Mouse (Mus musculus) layer of hippocampus, adult 2 months (tissue): Measurements from ENCODE around the gene Rmnd5a. TPM values are rescaled to one million over a fixed set of nuclear protein-coding genes. Genes with fewer than 3 reads are reported as not detected.
"Not testable (repeated sequence)": the region's sequence is repeated elsewhere in the genome, so short reads cannot be mapped to it uniquely, and the experiment has no call there.

Experiments
- DNase-seq, 2 experiments: peaks; one replicate each; pipeline ENCODE4 v3.0.0; 2022; ENCODE audit warnings: low spot score in 2 of 2
- H3K27ac ChIP-seq: fragments of 200-600 bp; 2 replicates; pipeline ENCODE4 v1.8.1; 2022
- H3K4me3 ChIP-seq: fragments of 200-600 bp; 2 replicates; pipeline ENCODE4 v1.8.1; 2022; ENCODE audit warnings: mild to moderate bottlenecking
- CTCF ChIP-seq: fragments of 200-600 bp; conservative IDR thresholded peaks from 2 replicates; pipeline ENCODE4 v1.8.1; 2022; ENCODE audit warnings: antibody characterized with exemption, mild to moderate bottlenecking, moderate library complexity
- total RNA-seq, 2 experiments: library from RNA; stranded (reverse); gene quantifications; 2 replicates each; pipeline ENCODE4 v1.2.3; 2021

Rmnd5a gene
- total RNA-seq, 2 experiments from 2014 or later, result 91.3 to 91.6 TPM

GRCm38 (mm10) chr6:71469291-71469690 lies 28.9 kb upstream of the Rmnd5a start:
- DNase-seq, result no peak
- no peak overlapping the region for H3K4me3 ChIP-seq
- H3K27ac ChIP-seq, result no peak overlapping the region
- TF ChIP-seq CTCF, result no peak

GRCm38 (mm10) chr6:71467766-71468165 lies 27.3 kb upstream of the Rmnd5a start:
- no peak for DNase-seq
- Histone ChIP-seq H3K27ac (no peak overlapping the region), H3K4me3 (no peak overlapping the region)
- TF ChIP-seq CTCF, result no peak

GRCm38 (mm10) chr6:71465146-71465545 lies 24.7 kb upstream of the Rmnd5a start:
- Histone ChIP-seq H3K4me3 (no peak overlapping the region), H3K27ac (no peak overlapping the region)
- no peak for TF ChIP-seq CTCF
- no peak for DNase-seq

- no peak for DNase-seq
- no peak overlapping the region for H3K4me3 ChIP-seq
- H3K27ac ChIP-seq, result no peak overlapping the region
- TF ChIP-seq CTCF, result no peak
Observed at GRCm38 (mm10) chr6:71457956-71458608, 17.6 kb upstream of the Rmnd5a start.

- not testable (repeated sequence) for H3K4me3 ChIP-seq, DNase-seq, H3K27ac ChIP-seq
Observed at GRCm38 (mm10) chr6:71453983-71454739, 13.7 kb upstream of the Rmnd5a start.

GRCm38 (mm10) chr6:71452792-71453191 lies 12.4 kb upstream of the Rmnd5a start:
- no peak overlapping the region for H3K4me3 ChIP-seq
- no peak overlapping the region for H3K27ac ChIP-seq
- no peak for TF ChIP-seq CTCF
- no peak for DNase-seq

- Histone ChIP-seq H3K4me3 (no peak overlapping the region), H3K27ac (no peak overlapping the region)
- no peak for DNase-seq
- no peak for TF ChIP-seq CTCF
Observed at GRCm38 (mm10) chr6:71445560-71445959, 5.1 kb upstream of the Rmnd5a start.

GRCm38 (mm10) chr6:71444756-71445155 lies 4.3 kb upstream of the Rmnd5a start:
- no peak for TF ChIP-seq CTCF
- Histone ChIP-seq H3K4me3 (no peak overlapping the region), H3K27ac (no peak overlapping the region)
- DNase-seq, result no peak

GRCm38 (mm10) chr6:71442130-71442529 lies 1.7 kb upstream of the Rmnd5a start:
- no peak for DNase-seq
- no peak overlapping the region for H3K4me3 ChIP-seq
- peak overlapping the region; percentile 99 for H3K27ac ChIP-seq
- TF ChIP-seq CTCF, result no peak

GRCm38 (mm10) chr6:71441251-71441580 lies 779 bp upstream of the Rmnd5a start:
- Histone ChIP-seq H3K4me3 (peak overlapping the region; percentile 62), H3K27ac (peak overlapping the region; percentile 99)
- TF ChIP-seq CTCF, result no peak; the same call in 1 of the 2 replicates
- no peak for DNase-seq

GRCm38 (mm10) chr6:71440217-71440491 lies 283 bp downstream of the Rmnd5a start:
- peak overlapping the region; percentile 98 for H3K27ac ChIP-seq
- H3K4me3 ChIP-seq, result peak overlapping the region; percentile 83
- no peak for DNase-seq
- no peak for TF ChIP-seq CTCF

- Histone ChIP-seq H3K27ac (peak overlapping the region; percentile 98), H3K4me3 (peak overlapping the region; percentile 83)
- no peak for TF ChIP-seq CTCF
- DNase-seq, result peak; percentile 29 to 38
Observed at GRCm38 (mm10) chr6:71439506-71440216, 776 bp downstream of the Rmnd5a start.

- no peak for DNase-seq
- no peak overlapping the region for H3K27ac ChIP-seq
- no peak for TF ChIP-seq CTCF
- H3K4me3 ChIP-seq, result peak overlapping the region; percentile 83
Observed at GRCm38 (mm10) chr6:71438070-71438469, 2.4 kb downstream of the Rmnd5a start.
